Mouse (Mus musculus) myocyte (in vitro differentiated cells): ENCODE results near the gene Gm37240.

Source experiments
- CEBPB ChIP-seq: IDR thresholded peaks from 2 replicates; pipeline ENCODE4 v1.6.1; 2011; ENCODE audit warnings: mild to moderate bottlenecking, moderate library complexity; ENCODE audit not compliant: poor library complexity, insufficient read depth, severe bottlenecking
- MYOG ChIP-seq, 3 experiments: IDR thresholded peaks; one replicate each; pipeline ENCODE4 v1.6.1; 2011; ENCODE audit warnings: control low read depth in 2 of 3, low read depth in 2 of 3, mild to moderate bottlenecking in 2 of 3; ENCODE audit not compliant: insufficient read length in 2 of 3, control insufficient read depth in 1 of 3, insufficient read depth in 1 of 3
- POLR2A ChIP-seq: IDR thresholded peaks from one replicate; pipeline ENCODE4 v1.6.1; 2011; ENCODE audit warnings: low read depth, mild to moderate bottlenecking, control low read depth, moderate library complexity; ENCODE audit not compliant: insufficient read length
- REST ChIP-seq: IDR thresholded peaks from one replicate; pipeline ENCODE4 v1.6.1; 2011; ENCODE audit warnings: mild to moderate bottlenecking, control low read depth, moderate library complexity; ENCODE audit not compliant: insufficient read depth, insufficient read length

DNA sequence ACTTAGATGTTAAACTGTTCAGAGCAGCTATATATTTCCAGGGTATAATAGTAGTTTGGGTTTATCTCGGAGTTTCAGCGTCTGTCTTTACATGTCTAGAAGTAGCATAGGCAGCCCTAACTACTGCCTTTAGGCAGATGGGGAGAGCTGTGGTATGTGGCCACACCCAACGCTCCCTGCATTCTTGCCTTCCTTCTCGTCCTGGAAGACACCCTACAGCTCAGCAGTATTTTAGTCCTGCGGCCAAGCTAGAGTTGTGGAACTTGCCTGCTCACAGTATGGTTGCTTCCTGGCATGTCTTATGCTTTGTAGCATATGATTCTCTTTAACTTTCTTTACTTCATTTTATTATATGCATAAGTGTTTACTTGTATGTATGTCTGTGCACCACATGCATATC is 915.8 kb downstream of the Gm37240 start:
- TF ChIP-seq REST, result no peak
- no peak for TF ChIP-seq POLR2A
- no peak for TF ChIP-seq CEBPB
- no peak for TF ChIP-seq MYOG (IDR thresholded peaks at IDR 0.05; ENCODE audit: control insufficient read depth in 1 of 3, insufficient read depth in 1 of 3, insufficient read length in 2 of 3, low read depth in 2 of 3)
